Mouse (Mus musculus) right cerebral cortex, postnatal 36 days (tissue): Measurements from ENCODE around the gene Pacrg.
A peak's percentile ranks its signal among the peaks of the same experiment; 100 is the strongest.

Source experiments
- DNase-seq, 2 experiments: peaks; one replicate each; pipeline ENCODE4 v3.0.0; 2022; ENCODE audit warnings: low spot score in 2 of 2, mixed read lengths in 1 of 2

Pacrg gene

GRCm38 (mm10) chr17:10840148-10840707 lies at the start of gene Pacrg, which contains the start of gene Prkn:
Pacrg (minus strand) TSS chr17:10840311.
Prkn (plus strand) TSS chr17:10840384.
- DNase-seq = peak; percentile 97 to 98

- DNase-seq = no peak
These were observed 47.8 kb upstream of the Pacrg start for GRCm38 (mm10) chr17:10887924-10888323.

- no peak for DNase-seq
These were observed 42.1 kb upstream of the Pacrg start for GRCm38 (mm10) chr17:10882260-10882659.

DNA sequence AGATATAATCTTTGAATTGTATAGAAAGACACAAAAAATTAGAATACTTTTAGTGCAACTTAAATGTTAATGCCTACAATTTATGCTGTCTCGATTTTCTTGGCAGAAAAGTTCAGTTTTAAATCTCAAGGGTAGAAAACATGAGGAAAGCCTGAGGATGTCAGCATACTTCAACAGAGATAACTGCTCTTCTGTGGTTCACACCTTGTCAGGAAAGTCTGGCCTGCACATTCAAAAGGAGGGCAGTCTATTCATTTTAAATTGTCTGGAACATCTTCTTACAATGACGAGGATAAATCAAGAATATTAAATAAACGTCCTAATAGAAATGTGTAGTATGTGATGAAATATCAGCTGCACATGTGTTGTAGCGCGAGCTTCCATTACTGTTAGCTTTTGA lies 38.9 kb upstream of the Pacrg start:
- no peak for DNase-seq

GRCm38 (mm10) chr17:10874208-10875187 lies 34.4 kb upstream of the Pacrg start:
- DNase-seq = no peak

DNA sequence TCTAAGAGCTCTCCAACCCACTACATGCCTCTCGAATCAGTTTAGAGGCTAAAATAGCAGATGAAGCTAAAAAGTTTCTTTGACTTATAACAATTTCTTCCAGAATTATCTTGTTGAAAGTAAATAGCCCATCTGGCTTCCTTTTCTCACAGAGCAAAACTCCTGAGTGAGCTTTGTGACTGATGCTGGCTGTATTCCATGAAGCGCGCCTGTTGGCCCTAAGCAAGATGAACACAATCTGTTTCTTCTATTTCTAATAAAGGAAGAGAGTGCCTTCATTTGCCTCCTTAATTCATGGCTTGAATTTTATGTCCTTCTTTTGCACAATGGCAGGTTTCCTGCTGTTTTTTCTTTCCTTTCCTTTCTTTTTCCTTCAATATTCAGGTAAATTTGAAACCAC lies 14.1 kb upstream of the Pacrg start:
- DNase-seq = no peak

DNA sequence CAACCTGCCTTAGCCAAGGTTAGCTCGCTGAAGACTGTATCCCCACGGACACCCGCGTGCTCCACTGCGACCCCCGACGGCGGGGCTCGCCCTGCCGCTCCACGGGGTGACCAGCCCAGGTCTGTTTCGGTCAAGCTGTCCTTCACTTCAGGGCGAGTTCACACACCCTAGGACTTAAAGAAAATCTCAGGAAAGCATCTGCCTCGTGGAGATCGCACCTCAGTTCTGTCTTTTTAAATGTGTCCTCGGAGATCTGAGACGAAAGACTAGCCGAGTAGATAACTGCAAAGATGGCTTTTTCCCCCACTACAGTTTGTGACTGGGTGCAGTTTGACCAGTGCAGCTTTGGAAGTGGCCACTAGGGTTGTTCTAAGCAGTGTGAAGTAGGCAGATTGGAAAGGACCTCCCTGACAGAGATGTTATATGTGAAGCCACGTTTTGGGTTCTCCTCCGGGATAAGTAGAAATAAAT lies 655 bp upstream of the Pacrg start:
- peak; percentile 20 to 49 for DNase-seq

DNA sequence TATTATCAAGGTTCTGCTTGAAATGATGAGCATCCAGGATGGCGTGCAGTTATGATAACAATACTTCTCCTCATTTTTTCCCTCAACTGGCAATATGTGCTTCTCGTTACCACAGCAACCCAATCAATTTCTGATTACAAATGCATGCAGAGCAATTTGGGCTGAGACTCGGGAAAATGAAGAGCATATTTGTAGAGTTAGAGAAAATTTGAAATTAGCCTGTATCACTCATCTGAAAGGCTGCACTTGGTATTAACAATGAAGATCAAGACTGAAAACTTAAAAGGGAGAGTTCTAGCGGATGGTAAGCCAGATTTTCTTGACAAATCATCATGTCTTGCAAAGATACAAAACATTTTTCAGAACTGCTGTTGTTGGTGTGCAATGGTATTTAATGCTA lies 21.1 kb downstream of the Pacrg start:
- no peak for DNase-seq

DNA sequence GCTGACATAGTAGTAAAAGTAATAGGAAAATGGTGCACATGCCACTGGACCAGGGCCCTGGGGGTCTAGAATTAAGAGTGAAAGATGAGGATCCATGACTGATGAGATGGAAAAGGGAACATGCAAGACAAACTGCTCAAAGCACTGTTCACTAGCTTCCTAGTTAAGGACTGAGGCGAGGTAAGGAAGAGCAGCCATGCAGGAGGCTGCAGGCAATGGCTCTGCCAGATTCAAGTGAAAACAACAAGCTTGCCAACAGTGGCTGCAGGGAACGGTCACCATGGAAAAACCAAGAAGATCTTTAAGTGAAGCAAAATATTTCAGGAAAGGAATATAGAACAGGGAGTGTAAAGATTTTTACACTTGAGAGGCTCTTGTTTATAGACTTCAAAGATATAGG lies 31.5 kb downstream of the Pacrg start:
- no peak for DNase-seq

DNA sequence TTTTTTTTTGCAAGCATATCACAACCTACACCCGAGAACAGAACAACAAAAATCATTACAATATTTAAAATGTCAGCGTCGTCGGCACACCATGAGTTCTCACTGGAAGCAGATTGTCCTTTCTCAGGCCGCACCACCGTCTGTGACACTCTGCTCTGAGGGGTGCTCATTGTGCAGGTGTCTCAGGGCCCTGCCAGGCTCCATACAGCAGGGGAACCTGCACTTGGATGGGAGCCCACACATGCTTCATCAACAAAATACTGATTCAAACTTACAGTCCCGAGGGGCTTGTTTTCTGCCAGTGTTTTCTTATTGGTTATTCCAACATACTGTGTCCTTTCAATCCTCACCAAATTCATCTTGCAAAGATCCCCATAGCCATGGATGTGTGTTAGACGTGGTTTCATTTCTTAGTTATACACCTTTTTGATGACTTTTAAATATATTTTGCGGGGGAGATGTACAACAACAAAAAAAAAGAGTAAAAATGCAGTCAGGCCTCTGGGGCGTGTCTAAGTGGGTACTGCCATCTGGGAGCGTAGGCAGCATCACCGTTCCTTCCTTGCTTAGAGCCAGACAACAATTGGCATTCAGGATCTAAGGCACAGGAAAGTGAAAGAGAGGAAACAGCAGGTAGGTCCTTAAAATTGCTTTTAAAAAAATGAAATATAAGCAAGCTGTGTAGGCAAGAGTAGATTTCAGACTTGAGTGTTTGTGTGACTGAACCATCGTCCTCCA lies 32.7 kb downstream of the Pacrg start:
- DNase-seq = no peak

DNA sequence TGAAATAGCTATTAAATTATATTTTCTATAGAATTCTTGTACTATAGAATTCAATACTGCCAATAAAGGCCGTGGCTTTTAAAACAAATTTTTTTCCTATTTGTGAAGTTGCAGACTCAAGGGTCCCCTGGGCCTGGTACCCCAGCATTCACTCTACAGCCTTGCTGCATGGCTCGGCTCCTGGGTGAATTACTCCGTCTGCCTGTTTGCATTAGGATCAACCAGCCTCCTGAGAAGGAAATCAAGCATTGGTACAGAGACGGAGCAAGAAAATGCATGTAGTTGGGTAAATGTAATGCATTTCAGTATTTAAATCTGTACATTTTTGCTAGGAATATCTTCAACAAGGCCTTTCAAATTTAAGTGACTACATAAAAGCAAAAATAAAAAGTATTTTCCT lies 33.4 kb downstream of the Pacrg start:
- no peak for DNase-seq

- no peak for DNase-seq
These were observed 48.5 kb downstream of the Pacrg start for GRCm38 (mm10) chr17:10791661-10792060.

DNA sequence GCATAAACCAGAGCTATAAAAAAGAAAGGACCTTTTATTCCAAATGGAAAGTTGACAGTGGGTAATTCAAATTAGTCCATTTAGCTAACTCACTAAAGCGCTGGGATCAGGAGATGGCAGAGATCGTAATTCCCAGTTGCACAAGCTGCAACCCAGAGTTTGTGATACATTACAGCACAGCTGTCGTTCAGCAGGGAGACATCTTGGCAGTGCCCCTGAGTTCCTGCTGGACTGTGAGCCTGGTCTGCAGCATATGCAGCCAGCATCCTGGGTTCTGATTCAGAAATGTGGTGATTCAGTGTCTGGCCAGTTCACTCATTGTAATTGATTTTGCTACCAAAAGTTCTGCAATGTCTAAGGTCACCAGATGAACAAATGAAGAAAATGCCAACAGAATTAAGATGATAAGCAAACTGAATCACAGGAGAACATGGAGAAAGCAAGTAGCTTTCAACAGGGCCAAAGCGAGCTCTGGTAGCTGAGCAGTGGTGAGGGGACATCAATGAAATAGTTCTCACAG lies 55.6 kb downstream of the Pacrg start:
- DNase-seq = no peak

DNA sequence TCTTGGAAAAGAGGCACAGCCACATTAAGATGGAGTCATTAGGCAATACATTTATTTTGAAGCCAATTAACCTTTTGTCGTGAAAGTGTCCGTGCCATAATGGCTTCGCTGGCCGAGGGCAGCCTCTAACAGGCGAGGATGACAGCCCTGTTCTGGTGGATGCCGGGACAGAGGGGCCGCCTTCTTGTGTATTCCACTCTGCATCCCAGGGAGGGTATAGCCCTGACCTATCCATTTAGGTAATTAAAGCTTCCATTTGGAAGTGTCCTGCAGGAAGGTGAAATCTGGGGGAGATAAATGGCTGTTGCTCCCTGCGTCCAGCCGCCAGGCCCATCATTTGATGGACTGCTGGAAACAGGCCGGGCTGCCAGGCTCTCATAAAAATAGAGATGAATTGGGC lies 63.6 kb downstream of the Pacrg start:
- no peak for DNase-seq

DNA sequence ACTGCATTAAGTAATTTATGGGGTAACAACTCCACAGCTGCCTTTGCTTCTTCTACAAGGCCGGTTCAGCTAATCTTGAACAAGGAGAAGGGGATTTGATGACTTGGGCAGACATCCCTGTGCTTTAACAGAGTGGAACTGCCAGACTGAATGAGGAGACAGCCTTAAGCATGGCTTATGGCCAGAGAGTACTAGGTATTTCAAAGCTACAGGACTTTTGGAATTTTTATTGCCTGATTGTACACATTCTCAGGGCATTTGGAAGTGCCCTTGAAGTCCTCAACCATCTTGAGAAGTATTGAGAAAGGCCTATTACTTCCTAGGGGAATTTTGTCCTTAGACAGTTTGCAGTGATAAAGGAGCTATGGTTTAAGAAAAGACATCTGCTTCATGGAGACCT lies 65.6 kb downstream of the Pacrg start:
- DNase-seq = no peak

GRCm38 (mm10) chr17:10772207-10772606 lies 67.9 kb downstream of the Pacrg start:
- no peak for DNase-seq

GRCm38 (mm10) chr17:10769873-10770272 lies 70.2 kb downstream of the Pacrg start:
- DNase-seq = peak in 1 of 2 experiments; percentile 12

- DNase-seq = no peak
These were observed 73.2 kb downstream of the Pacrg start for GRCm38 (mm10) chr17:10766735-10767406.

DNA sequence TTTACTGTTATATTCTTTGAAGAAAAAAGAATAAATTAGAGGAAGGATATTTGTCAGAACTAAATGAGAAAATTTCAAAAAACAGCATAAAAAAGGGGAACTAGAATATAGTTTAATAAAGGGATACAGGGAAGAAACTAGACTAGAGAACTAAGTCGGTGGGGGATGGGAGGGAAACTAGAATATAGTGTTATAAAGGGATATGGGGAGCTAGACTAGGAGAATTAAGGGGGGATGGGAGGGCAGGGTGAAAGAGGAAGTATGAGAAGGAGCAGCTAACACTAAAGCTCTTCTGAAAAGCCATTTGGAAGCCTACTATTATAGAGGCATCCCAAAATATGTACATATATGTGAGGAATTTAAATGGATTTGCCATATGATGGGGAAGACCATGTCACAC lies 75.8 kb downstream of the Pacrg start:
- DNase-seq = no peak

DNA sequence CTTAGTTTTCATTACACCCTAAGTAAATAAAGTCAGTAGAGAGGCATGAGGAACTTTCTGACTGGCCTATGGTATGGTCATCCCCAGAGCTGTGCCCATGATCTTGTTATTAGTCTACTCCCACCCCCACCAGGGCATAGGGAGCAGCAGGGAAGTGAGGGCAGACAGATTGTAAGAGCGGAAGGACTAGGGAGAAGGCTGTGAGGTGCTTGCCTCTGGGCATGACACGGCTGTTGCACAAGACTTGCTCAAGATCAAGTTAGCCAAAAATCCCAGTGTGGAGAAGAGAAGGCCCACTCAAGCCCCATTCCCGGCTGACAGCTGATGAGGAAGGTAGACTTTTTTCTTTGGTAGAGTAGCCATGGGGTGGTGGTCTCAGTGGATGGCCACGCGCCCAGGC lies 82.7 kb downstream of the Pacrg start:
- no peak for DNase-seq

- peak; percentile 48 to 69 for DNase-seq
These were observed 95.2 kb downstream of the Pacrg start for GRCm38 (mm10) chr17:10744709-10745461.
